Mouse (Mus musculus) 3134 (cell line): ENCODE data around the gene Ccdc88a.
"Not testable (repeated sequence)": the region's sequence is repeated elsewhere in the genome, so short reads cannot be mapped to it uniquely, and the experiment has no call there.

ENCODE experiments used
- DNase-seq: peaks from one replicate; pipeline ENCODE4 v3.0.0-alpha.2; 2011; ENCODE audit warnings: low spot score; ENCODE audit not compliant: insufficient read length; ENCODE audit errors: extremely low read depth

Gene Ccdc88a

DNA sequence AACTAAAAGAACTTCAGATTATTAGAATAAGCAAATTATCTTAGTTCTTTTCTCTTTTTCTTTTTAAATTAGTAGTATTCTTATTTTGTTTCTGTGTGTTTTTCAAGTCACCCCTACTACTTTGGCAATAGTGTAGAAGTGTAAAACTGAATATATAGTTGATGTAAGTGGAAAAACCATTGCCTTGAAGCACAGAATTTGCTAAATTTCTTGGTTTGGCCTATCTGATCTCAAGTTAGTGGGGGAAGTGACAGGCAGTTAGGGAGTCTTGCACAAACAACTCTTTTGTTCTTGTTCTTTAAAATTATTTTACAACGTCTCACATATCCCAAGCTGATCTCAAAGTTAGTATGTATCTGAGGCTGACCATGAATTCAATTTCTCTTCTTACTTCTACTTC, 57.6 kb downstream of the Ccdc88a start:
- DNase-seq, result no peak

DNA sequence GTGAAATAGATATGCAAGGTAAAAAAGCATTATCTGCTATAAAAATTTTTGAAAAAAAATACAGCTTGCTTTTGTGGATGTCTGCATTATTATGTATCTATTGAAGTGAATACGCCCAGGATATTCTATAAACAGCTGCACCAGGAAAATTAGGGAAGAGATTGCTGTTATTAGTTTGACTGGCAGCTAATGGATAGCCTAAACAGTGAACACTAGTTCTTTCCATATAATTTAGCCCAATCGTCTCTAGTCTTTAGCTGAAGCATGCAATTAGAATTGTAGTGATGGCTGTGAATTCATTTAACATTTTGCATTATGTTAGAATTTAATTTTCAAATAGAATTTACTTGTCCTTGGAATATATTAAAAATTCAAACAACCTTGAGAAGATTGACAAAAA, 75.3 kb downstream of the Ccdc88a start:
- no peak for DNase-seq

DNA sequence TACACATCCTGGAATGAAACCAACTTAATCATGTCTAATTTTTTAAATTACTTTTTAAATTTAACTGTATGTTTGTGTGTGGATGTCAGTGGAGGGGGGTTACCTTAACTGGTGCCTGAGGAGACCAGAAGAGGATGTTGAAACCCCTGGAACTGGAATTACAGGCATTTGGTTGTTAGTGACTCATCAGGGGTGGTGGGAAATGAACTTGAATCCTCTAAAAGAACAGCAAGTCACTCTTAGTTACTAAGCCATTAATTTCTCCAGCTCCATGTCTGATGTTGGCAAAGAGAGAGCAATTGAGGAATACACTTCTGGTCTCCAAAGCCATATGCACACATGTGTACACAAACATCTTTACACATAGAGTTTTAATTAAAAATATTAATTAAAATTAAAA, 101.2 kb downstream of the Ccdc88a start:
- no peak for DNase-seq

DNA sequence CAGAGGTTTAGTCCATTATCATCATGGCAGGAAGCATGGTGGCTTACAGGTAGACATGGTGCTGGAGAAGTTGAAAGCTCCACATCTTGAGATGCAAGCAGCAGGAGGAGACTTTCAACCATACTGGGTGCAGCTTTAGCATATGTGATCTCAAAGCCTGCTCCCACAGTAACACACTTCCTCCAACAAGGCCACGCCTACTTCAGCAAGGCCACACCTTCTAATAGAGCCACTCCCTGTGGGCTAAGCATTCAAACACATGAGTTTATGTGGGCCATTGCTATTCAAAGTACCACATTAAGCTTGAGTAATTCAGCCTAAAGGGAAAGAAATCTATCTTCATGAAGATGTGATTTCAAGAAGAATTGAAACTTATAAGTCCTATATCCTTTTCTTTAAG, 119.7 kb downstream of the Ccdc88a start:
- DNase-seq, result no peak

DNA sequence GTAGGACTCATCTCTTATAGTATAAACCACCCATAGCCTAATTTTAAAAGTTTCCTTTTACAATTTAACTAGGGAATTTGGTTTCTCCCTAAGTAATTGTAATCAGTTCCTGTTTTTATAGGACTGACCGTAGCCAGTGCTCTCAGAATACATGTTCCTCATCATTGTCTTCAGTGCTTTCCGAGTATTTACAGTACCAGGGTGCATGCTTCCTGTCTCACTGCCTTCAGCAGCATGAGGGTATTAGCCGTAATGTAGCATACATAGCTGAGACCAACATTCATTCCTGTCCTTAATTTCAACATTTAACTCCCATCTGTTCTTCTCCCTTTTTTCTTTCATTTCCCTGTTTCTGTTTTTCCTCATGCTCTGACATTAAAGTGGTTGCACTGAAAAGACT, 123.5 kb downstream of the Ccdc88a start:
- no peak for DNase-seq

DNA sequence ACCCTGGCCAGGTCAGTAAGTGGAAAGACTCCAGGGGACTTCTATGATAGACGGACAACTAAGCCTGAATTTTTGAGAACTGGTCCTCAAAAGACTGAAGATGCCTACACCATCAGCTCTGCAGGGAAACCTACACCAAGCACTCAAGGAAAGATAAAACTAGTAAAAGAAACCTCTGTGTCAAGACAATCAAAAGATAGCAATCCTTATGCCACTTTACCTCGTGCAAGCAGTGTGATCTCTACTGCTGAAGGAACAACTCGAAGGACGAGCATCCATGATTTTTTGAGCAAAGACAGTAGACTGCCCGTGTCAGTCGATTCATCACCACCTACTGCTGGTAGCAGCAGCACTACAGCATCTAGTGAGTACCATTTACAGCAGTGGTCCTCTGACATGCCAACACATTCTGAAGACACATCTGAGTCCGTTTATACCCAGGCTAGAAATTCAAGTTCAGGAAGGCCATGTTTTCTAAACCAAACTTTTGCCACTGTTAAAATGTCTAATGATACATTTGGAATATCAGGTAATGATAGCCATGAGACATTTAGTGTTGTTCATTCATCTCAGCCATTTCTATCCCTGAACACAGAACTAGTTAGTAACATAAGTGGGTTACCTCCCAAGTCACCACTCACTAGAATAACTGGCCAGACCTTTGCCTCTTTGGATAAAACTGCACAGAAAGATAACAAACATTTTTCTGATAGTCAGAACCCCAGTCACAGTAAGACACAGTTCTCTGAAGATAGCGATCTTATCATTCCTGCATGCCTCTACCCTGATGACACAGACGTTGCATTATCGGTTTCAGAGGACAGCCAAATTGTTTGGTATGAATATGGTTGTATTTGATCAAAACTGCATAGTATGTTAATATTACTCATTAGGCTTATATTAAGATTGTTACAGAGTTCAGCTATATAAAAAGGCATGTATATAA, 130.8 kb downstream of the Ccdc88a start:
- DNase-seq, result no peak

DNA sequence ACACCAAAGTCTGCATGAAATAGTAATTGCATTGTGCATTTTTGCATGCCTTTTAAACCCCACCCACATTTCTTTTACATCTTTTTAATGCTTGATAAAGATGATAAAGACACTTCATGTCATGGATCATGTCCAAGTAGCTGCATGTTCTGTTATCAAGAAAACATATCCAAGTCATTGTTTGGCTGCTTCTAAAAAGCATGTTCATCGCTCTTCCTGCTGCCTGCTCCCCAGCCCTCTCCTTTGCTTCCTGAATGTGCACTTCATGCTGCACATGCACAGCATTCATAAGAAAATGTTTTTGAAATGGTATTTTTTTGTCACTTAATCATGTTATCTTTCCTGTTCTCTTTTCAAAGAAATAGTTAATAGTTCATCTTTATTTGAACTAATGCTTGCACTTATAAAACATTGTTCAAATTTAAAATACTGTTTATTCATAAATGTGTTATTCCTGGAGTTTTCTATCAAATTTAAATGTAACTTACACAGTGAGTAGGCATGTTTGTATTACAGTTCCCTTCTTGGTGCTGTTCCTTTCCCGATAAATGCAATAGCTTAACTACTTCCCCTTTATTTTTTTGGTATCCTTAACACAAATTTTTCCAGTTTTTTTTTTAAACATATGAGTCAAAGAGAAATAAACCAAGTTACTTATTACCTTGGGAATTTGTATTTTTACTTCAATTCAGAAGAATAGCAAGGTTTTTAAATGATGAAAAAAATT, 131.6 kb downstream of the Ccdc88a start:
- DNase-seq, result no peak

DNA sequence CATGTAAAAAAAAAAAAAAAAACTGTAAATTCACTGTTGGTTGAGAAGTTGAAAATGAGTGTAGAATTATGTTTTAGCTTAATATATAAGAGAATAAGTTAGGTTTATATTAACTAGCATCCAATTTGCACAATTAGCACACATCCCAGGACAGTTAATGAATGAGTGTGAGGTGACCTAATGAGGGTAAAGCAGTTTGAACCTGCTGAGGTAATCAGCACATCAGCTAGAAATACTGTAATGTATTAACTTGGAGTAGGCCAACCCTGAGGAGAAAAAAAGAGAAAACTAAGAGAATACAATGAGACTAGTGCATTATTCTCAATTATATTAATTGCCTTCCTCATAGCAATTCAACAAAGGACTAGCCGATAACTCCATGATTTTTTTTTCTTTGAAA, 136.0 kb downstream of the Ccdc88a start:
- DNase-seq, result no peak

DNA sequence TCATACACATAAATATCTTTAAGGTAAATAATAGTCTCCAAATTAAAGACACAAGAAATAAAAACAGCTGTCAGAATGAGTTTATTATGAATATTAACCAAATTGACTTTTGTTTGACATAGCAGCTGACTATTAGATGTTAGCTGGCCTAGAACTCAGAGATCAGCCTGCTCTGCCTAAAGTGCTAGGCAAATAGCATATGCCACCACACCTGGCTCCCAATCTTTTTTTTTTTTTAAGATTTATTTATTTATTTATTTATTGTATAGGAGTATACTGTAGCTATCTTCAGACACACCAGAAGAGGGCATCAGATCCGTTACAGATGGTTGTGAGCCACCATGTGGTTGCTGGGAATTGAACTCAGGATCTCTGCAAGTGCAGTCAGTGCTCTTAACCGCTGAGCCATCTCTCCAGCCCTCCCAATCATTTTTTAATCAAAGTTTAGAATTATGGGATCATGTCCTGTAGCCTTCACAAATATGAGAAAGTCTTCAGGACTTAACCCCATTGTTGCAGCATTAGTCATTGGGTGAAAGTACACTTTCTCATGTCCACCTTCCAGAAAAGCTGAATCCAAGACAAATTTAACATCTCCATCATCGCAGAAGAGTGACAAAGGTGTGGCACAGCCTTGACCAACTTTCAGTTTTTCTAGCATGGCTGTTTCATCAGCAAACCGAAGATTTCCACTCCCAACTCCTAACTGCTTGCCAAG, 139.5 kb downstream of the Ccdc88a start:
- no peak for DNase-seq

DNA sequence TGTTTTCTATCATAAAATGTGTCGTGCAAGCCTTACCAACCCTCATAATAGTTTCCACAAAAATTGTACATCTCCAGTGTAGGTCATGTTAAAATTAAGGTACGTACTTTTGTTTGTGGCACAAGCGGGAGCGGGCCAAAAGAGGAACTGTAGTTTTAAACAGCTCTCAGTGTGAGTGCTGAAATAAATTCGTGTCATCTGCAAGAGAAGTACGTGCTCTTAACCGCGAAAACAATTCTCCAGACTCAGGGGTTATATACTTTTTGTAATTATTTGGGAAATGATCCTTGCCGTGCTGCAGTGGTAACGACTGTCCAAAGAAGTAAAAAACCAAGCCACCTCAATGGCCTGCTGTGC, 140.8 kb downstream of the Ccdc88a start:
- no peak for DNase-seq

DNA sequence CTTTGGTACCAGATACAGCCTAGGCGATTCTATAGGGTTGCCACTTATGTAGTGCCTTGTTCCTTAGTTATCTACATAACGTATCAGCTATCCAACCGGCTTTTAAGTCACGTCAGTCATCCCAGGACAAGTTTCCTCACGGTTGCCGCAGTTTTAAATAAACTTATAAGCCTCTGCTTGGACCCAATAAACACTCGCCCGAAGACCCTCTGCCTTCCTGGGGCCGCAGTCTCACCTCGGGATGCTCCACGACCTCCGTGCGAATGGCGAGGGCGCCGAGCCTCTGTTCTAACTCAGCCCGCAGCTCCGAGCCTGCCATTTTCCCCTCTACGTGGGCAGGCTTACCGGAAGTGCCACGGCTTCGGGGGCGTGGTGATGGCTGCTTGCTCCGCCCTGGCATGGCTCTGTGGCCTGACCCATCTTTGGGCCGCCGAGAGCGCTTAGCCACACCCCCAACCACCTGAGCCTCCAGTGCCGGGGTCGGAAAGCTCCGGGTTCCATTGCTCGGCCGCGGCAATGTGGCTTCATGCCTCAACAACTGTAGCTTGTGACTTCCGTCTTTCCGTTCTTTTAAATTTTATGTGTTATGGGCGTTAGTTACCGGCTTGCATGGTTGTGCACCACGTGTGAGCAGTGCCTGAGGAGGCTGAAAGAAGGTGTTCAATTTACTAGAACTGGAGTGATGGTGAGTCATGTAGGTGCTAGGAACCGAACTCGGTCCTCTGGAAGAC, 141.4 kb downstream of the Ccdc88a start, which contains the start of gene Prorsd1:
Gene Prorsd1, minus strand, starts transcription at position 352 of the 731 bp plus-strand sequence.
- no peak for DNase-seq

DNA sequence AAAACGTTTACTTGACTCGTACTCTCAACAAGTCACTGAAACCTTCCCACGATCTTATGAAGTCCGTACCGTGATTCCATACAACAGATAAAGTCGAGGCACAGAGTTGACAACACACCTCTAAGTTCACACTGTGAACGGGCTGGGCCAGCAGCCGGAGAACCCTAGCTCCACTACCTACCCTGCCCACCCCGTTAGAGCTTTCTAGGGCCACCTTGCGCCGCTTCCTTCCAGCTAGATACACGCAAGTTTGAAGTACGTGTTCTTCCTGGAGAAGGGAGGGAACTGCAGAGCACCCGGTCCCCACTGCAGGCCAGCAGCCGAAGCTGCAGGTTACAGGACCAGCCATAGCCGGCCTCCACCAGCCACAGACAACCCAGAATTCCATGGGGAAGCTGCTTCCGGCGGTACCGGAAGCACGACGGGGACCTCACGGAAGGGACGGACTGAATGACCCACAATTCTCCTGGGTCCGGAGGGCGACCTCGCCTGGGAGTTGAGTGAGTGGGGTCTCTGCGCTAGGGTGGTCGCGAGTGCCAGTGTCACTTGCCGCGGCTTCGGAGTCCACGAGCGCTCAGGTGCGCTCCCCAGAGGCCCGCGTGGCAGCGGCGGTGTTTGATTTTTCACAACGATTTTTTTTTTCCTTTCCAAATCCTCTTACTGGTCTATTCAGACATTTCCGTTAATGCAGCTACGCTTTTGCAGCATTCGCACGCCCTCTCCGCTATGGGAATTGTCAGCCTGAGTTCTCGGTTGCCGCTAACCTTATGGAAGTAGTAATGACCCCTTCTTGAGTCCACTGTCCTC, 152.7 kb downstream of the Ccdc88a start, which contains the start of gene Mtif2:
Gene Mtif2, plus strand, starts transcription at position 421 of the 807 bp plus-strand sequence.
- peak; percentile 89 for DNase-seq

DNA sequence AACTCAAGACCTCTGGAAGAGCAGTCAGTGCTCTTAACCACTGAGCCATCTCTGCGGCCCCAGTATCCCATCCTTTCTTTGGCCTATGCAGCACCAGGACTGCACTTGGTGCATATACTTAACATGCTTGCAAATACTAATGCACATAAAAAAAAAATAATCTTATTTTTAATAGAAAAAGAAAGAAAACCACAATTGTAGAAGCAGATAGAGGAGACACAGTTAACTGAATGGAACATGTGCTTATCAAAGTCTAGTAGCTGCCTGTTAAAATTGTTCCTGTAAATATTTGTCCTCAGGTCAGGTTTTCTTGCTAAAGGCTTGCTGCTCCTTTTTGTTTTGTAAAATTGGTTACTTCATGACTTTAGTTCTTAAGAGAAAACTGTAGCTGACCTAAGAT, 164.7 kb downstream of the Ccdc88a start:
- DNase-seq, result no peak

DNA sequence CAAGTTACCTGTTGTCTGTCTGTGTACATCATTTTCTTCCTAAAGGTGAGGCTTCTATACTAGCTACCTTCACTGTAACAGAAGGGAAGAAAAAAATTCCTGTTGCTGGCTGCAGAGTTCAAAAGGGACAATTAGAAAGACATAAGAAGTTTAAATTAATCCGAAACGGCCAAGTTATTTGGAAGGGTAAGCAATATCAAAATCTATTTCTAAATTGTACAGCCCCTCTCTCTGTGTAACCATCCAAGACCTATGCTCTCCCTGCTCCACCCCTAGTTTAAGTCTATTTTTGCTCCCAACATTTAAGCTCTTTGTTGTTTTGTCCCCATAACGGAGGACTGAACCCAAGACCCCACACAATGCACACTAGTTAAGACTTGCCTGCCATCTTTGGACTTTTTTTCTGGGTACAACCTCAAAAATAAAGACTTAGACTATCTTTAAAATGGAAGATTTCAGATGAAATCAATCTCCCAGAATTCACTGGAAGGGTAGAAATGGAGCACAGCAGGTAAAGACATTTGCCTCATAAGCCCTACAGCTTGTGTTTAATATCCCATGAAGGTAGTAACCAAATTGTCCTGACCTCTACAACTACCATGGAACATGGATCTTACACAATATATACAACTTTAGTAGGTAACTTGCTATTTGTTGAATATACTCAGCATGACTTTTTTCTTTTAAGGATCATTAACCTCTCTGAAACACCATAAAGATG, 170.9 kb downstream of the Ccdc88a start:
- DNase-seq, result no peak

DNA sequence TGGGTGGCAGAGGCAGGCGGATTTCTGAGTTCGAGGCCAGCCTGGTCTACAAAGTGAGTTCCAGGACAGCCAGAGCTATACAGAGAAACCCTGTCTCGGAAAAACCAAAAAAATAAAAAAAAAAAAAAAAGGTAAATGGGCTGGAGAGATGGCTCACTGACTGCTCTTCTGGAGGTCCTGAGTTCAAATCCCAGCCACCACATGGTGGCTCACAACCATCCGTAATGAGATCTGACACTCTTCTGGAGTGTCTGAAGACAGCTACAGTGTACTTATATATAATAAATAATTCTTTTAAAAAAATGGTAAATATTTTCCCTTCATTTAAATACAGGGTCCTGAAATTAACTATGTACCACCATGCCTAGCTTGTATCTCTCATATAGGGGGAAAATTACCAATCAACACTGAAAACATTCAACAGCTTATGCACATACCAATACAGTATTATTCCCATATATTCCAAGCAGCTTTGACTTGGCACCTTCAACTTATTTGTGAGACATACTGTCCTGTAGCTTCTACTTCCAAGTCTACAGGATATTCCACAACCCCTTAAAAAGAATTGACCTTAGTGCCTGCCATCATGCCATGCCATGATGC, 171.8 kb downstream of the Ccdc88a start:
- DNase-seq, result not testable (repeated sequence)

DNA sequence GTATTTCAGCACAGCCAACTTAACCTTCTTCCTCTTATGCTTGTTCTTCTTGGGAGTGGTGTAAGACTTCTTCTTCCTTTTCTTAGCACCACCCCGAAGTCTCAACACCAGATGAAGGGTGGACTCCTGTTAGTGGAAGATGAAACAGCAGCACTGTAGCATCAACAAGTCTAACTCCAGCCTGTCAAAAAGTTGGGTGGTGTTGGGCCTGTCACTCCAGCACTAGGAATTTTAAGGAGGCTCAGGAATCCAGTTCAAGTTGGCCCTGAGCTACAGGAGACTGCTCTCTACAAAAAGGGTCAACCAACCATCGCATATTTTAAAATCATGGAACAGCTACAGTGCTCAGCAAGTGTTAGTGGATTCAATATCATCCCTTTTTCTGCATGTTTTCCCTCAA, 172.8 kb downstream of the Ccdc88a start:
- DNase-seq, result not testable (repeated sequence)

DNA sequence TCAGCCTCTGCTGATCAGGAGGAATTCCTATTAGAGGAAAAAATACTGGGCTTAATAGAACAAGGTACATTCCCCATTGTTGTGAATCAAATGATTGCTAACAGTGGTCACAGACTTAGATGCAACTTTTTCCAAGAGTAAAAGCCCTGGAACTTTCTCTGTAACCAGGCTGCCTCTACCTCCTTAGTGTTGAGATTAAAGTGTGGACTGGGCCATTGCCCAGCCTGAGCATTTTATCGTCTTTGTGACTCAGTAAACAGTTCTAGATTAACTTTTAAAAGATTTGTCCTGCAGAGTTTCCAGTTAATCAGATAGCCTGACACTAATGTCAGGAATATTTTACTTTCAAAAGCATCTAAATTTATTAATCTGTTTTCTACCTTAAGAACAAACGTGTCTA, 173.3 kb downstream of the Ccdc88a start:
- DNase-seq, result no peak

DNA sequence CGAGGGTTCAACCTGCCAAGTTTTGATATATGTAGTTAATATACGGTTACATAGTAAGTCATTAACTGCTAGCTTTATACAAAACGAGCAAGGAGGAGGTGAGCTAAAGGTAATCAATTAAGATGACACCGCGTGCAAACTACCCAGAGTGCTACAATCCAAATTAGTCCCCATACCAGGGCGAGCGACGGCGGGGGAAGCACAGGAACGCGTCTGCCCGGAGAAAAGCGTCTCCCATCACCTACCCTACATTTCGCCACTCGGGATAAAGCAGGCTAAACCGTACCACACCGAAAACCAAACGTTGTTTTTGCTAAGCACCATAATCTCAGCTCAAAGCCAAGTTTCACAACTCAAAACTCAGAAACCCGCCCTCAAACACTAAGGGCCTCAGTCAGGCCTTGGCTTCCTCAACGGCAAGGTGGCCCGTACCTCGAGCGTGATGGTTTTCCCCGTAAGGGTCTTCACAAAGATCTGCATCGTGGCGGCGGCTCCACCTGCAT, 173.8 kb downstream of the Ccdc88a start:
- DNase-seq, result no peak
